Mouse (Mus musculus): ENCODE data around the gene Kir3dl2. TPM values are rescaled to one million over a fixed set of nuclear protein-coding genes. Genes with fewer than 3 reads are reported as not detected.
"Not testable (repeated sequence)": the region's sequence is repeated elsewhere in the genome, so short reads cannot be mapped to it uniquely, and the experiment has no call there.

The Kir3dl2 gene
- not detected for total RNA-seq (2021)
- long read RNA-seq, experiment 1: 0 reads
- long read RNA-seq, experiment 2: 0 reads

DNA sequence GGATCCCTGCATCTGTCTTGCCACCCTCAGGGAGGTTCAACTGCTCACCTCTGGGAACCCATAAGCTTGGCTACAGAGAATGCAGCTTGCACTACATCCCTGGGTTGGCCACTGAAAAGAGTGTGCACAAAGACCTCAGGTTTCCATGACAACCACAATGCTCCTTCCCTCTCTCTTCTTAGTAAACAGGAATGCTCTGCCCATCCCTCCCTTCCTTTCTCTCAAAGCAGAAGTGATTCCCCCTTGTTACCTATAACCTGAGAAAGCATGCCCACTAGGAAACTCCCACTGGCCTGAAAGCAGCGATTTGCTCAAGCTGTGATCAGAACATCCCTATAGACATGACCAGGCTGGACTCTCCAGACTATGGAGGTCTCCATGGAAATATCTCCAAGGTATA, at the start of gene Kir3dl2:
Kir3dl2 (minus strand) TSS at position 101 of the 400 bp plus-strand sequence.
- DNase-seq (ENCODE audit: low spot score in 2 of 2): not testable (repeated sequence)

DNA sequence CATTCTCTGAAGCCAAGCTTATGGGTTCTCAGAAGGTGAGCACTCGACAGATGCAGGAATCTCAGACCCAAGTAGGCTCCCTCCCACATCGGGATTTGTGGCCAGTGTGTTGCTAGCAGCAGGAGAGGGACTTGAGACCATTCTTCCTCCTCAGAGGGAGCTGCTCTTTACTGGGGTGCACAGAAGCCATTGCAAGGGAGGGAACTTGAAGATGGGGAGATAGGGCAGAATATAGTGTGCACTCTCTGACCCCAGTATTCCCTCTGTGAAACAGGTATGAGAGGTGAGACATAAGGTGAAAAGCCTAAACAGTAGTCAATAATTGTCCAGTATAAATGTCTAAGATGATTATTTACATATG, 47.0 kb upstream of the Kir3dl2 start:
- no peak for DNase-seq (ENCODE audit: low spot score in 2 of 2)

- no peak for DNase-seq (ENCODE audit: low spot score in 2 of 2)
These were observed 46.5 kb upstream of the Kir3dl2 start, which contains the start of gene Tceal3 for GRCm38 (mm10) chrX:136590199-136590896. Gene Tceal3 (plus strand): TSS chrX:136590842.

- DNase-seq (ENCODE audit: low spot score in 2 of 2): no peak
These were observed 40.8 kb upstream of the Kir3dl2 start for GRCm38 (mm10) chrX:136584617-136585016.

GRCm38 (mm10) chrX:136569094-136569493, 25.2 kb upstream of the Kir3dl2 start:
- not testable (repeated sequence) for DNase-seq (ENCODE audit: low spot score in 2 of 2)

GRCm38 (mm10) chrX:136517699-136518098, 26.2 kb downstream of the Kir3dl2 start, which contains the start of gene Kir3dl1:
Gene Kir3dl1 (plus strand): TSS chrX:136517999.
- not testable (repeated sequence) for DNase-seq (ENCODE audit: low spot score in 2 of 2)

Other genes starting within 250 kb of the Kir3dl2 start
- not detected for gene Kir3dl1, start 26.1 kb downstream of the Kir3dl2 start, total RNA-seq (2021)
- gene Tceal3, start 46.8 kb upstream of the Kir3dl2 start, total RNA-seq (2021): 10 to 100 TPM; 20.5 to 42.4 TPM
- 10 to 100 TPM; 10.7 to 12.7 TPM for gene Tceal1, start 163.9 kb upstream of the Kir3dl2 start, total RNA-seq (2021)
- 100 to 1,000 TPM; 330 to 342 TPM for gene Morf4l2, start 199.6 kb upstream of the Kir3dl2 start, total RNA-seq (2021)
- not detected for gene Glra4, start 236.1 kb upstream of the Kir3dl2 start, total RNA-seq (2021)